Mouse (Mus musculus): ENCODE measurements at regions not wholly inside any gene's neighbourhood (a gene's known extent, or its start where the extent isn't known, plus 50 kb on each side); places are given as distances from the start of the nearest gene placed in this dataset.

- Histone ChIP-seq H3K4me2 (replicated peaks) (no peak overlapping the region), H3K9ac (no peak overlapping the region), H3K4me1 (no peaks in the 10 kb centered on the region), H3K9me3 (no peaks in the 10 kb centered on the region), H3K27me3 (no peaks in the 10 kb centered on the region), H3K36me3 (no peaks in the 10 kb centered on the region), H3K27ac (no peak overlapping the region), H3K4me3 (no peak overlapping the region)
- WGBS: 89% methylated on average over 7 of the region's 10 CpGs
- no peak for ATAC-seq (ENCODE audit: low FRiP score, low read depth)
Observed at GRCm38 (mm10) chr1:12170503-12170902, 756.6 kb downstream of the A830018L16Rik start.

- H3K4me2 ChIP-seq (replicated peaks): no peak overlapping the region
- H3K4me1 ChIP-seq: peaks cover 14% of the 10 kb centered on the region
- H3K9me3 ChIP-seq: no peaks in the 10 kb centered on the region; the same call in 1 of the 2 replicates
- peak; percentile 83; the same call in 1 of the 2 replicates for ATAC-seq (ENCODE audit: low FRiP score, low read depth)
- H3K36me3 ChIP-seq: no peaks in the 10 kb centered on the region
- H3K27ac ChIP-seq: no peak overlapping the region
- no peak overlapping the region for H3K4me3 ChIP-seq
- WGBS: 18% methylated on average over 5 of the region's 5 CpGs
- no peaks in the 10 kb centered on the region for H3K27me3 ChIP-seq
- no peak overlapping the region for H3K9ac ChIP-seq
Observed at GRCm38 (mm10) chr1:12189646-12190233, 775.8 kb downstream of the A830018L16Rik start.

- ATAC-seq (ENCODE audit: low FRiP score, low read depth): peak; percentile 77
Observed at GRCm38 (mm10) chr1:12192588-12192987, 778.7 kb downstream of the A830018L16Rik start.

GRCm38 (mm10) chr1:12231089-12231488, 817.2 kb downstream of the A830018L16Rik start:
- Histone ChIP-seq H3K9ac (no peak overlapping the region), H3K27me3 (no peaks in the 10 kb centered on the region), H3K4me3 (no peak overlapping the region), H3K4me1 (no peaks in the 10 kb centered on the region), H3K4me2 (replicated peaks) (no peak overlapping the region), H3K9me3 (no peaks in the 10 kb centered on the region), H3K27ac (no peak overlapping the region), H3K36me3 (no peaks in the 10 kb centered on the region)
- 66% methylated on average over 1 of the region's 1 CpGs for WGBS
- ATAC-seq (ENCODE audit: low FRiP score, low read depth): no peak

More at GRCm38 (mm10) chr1:12192588-12192987, 778.7 kb downstream of the A830018L16Rik start:
- Histone ChIP-seq H3K9ac (no peak overlapping the region), H3K36me3 (no peaks in the 10 kb centered on the region), H3K27me3 (no peaks in the 10 kb centered on the region), H3K4me1 (peaks cover 14% of the 10 kb centered on the region), H3K4me3 (no peak overlapping the region), H3K4me2 (replicated peaks) (no peak overlapping the region), H3K27ac (peak overlapping the region; percentile 12; the same call in 1 of the 2 replicates), H3K9me3 (no peaks in the 10 kb centered on the region)
- 35% methylated on average over 1 of the region's 1 CpGs for WGBS

- H3K36me3 ChIP-seq: no peaks in the 10 kb centered on the region
- no peak overlapping the region for H3K9ac ChIP-seq
- no peaks in the 10 kb centered on the region for H3K27me3 ChIP-seq
- H3K4me3 ChIP-seq: no peak overlapping the region
- no peak overlapping the region for H3K4me2 ChIP-seq (replicated peaks)
- no peak for ATAC-seq (ENCODE audit: low FRiP score, low read depth)
- no peaks in the 10 kb centered on the region for H3K4me1 ChIP-seq
- no peak overlapping the region for H3K27ac ChIP-seq
- no peaks in the 10 kb centered on the region for H3K9me3 ChIP-seq
Observed at GRCm38 (mm10) chr1:12242090-12242489, 828.2 kb downstream of the A830018L16Rik start.

GRCm38 (mm10) chr1:12282493-12282892, 868.6 kb downstream of the A830018L16Rik start:
- no peak for ATAC-seq (ENCODE audit: low FRiP score, low read depth)
- Histone ChIP-seq H3K4me1 (peaks cover 4% of the 10 kb centered on the region; the same call in 1 of the 2 replicates), H3K9me3 (no peaks in the 10 kb centered on the region), H3K9ac (no peak overlapping the region), H3K36me3 (no peaks in the 10 kb centered on the region), H3K4me3 (no peak overlapping the region), H3K27me3 (no peaks in the 10 kb centered on the region), H3K4me2 (replicated peaks) (no peak overlapping the region), H3K27ac (no peak overlapping the region)
- WGBS: 91% methylated on average over 4 of the region's 4 CpGs

- Histone ChIP-seq H3K9me3 (no peaks in the 10 kb centered on the region), H3K9ac (no peak overlapping the region), H3K36me3 (no peaks in the 10 kb centered on the region), H3K27me3 (no peaks in the 10 kb centered on the region), H3K27ac (no peak overlapping the region), H3K4me2 (replicated peaks) (0 out of 2 replicates have a peak overlapping the region, but pooled peaks have one; percentile 9), H3K4me3 (no peak overlapping the region), H3K4me1 (peaks cover 4% of the 10 kb centered on the region; the same call in 1 of the 2 replicates)
- ATAC-seq (ENCODE audit: low FRiP score, low read depth): no peak
- WGBS: 40% methylated on average over 6 of the region's 6 CpGs
Observed at GRCm38 (mm10) chr1:12285551-12285950, 871.6 kb downstream of the A830018L16Rik start.

GRCm38 (mm10) chr1:12286026-12286425, 872.1 kb downstream of the A830018L16Rik start:
- no peak overlapping the region for H3K4me2 ChIP-seq (replicated peaks)
- H3K36me3 ChIP-seq: no peaks in the 10 kb centered on the region
- H3K9ac ChIP-seq: no peak overlapping the region
- H3K27me3 ChIP-seq: no peaks in the 10 kb centered on the region
- H3K4me1 ChIP-seq: peaks cover 4% of the 10 kb centered on the region; the same call in 1 of the 2 replicates
- 67% methylated on average over 3 of the region's 3 CpGs for WGBS
- no peak for ATAC-seq (ENCODE audit: low FRiP score, low read depth)
- no peak overlapping the region for H3K4me3 ChIP-seq
- H3K27ac ChIP-seq: no peak overlapping the region
- H3K9me3 ChIP-seq: no peaks in the 10 kb centered on the region

GRCm38 (mm10) chr1:12288521-12288920, 874.6 kb downstream of the A830018L16Rik start:
- no peaks in the 10 kb centered on the region for H3K9me3 ChIP-seq
- H3K4me2 ChIP-seq (replicated peaks): no peak overlapping the region
- no peak overlapping the region for H3K4me3 ChIP-seq
- H3K4me1 ChIP-seq: peaks cover 9% of the 10 kb centered on the region; the same call in 1 of the 2 replicates
- no peak overlapping the region for H3K9ac ChIP-seq
- H3K27ac ChIP-seq: no peak overlapping the region
- no peak for ATAC-seq (ENCODE audit: low FRiP score, low read depth)
- 73% methylated on average over 3 of the region's 3 CpGs for WGBS
- H3K27me3 ChIP-seq: no peaks in the 10 kb centered on the region
- H3K36me3 ChIP-seq: no peaks in the 10 kb centered on the region

GRCm38 (mm10) chr1:12291787-12292186, 877.9 kb downstream of the A830018L16Rik start:
- H3K9ac ChIP-seq: no peak overlapping the region
- H3K4me1 ChIP-seq: peaks cover 6% of the 10 kb centered on the region; the same call in 1 of the 2 replicates
- H3K9me3 ChIP-seq: no peaks in the 10 kb centered on the region
- no peak overlapping the region for H3K4me2 ChIP-seq (replicated peaks)
- ATAC-seq (ENCODE audit: low FRiP score, low read depth): no peak
- WGBS: 43% methylated on average over 1 of the region's 1 CpGs
- H3K27me3 ChIP-seq: no peaks in the 10 kb centered on the region
- no peak overlapping the region for H3K27ac ChIP-seq
- no peak overlapping the region for H3K4me3 ChIP-seq
- no peaks in the 10 kb centered on the region for H3K36me3 ChIP-seq

- no peaks in the 10 kb centered on the region for H3K9me3 ChIP-seq
- no peaks in the 10 kb centered on the region for H3K36me3 ChIP-seq
- H3K4me1 ChIP-seq: no peaks in the 10 kb centered on the region
- ATAC-seq (ENCODE audit: low FRiP score, low read depth): no peak
- H3K4me2 ChIP-seq (replicated peaks): no peak overlapping the region
- H3K27ac ChIP-seq: no peak overlapping the region
- no peak overlapping the region for H3K9ac ChIP-seq
- 76% methylated on average over 2 of the region's 2 CpGs for WGBS
- H3K4me3 ChIP-seq: no peak overlapping the region
- no peaks in the 10 kb centered on the region for H3K27me3 ChIP-seq
Observed at GRCm38 (mm10) chr1:12318029-12318428, 904.1 kb downstream of the A830018L16Rik start.

GRCm38 (mm10) chr1:12334186-12334585, 920.3 kb downstream of the A830018L16Rik start:
- no peak overlapping the region for H3K4me3 ChIP-seq
- peaks cover 7% of the 10 kb centered on the region for H3K4me1 ChIP-seq
- H3K9me3 ChIP-seq: no peaks in the 10 kb centered on the region
- no peak overlapping the region for H3K27ac ChIP-seq
- ATAC-seq (ENCODE audit: low FRiP score, low read depth): no peak
- H3K9ac ChIP-seq: no peak overlapping the region
- 89% methylated on average over 4 of the region's 4 CpGs for WGBS
- H3K27me3 ChIP-seq: no peaks in the 10 kb centered on the region
- no peaks in the 10 kb centered on the region for H3K36me3 ChIP-seq
- H3K4me2 ChIP-seq (replicated peaks): no peak overlapping the region

Data from limb, embryonic 13.5 days (tissue).